8 mouse cellular contexts compared by ENCODE assay signal in genomic region chr11:94978947-94979346, GRCm38 (mm10). TPM values are rescaled to one million over a fixed set of nuclear protein-coding genes. Genes with fewer than 3 reads are reported as not detected.
A peak's percentile ranks its signal among the peaks of the same experiment; 100 is the strongest.
DNase-seq lines count a peak whose midpoint lies in the region; ATAC-seq and TF ChIP-seq lines count a peak whose summit lies in the region.

No protein-coding gene starts in this region.

- no peaks in the 10 kb centered on the region for H3K9me3 ChIP-seq in embryonic facial prominence, embryonic 15.5 days (replicated peaks)
- H3K9me3 ChIP-seq in limb, embryonic 13.5 days: no peaks in the 10 kb centered on the region
- no peaks in the 10 kb centered on the region for H3K9me3 ChIP-seq in midbrain, embryonic 16.5 days (replicated peaks; ENCODE audit: control insufficient read depth, low read length, poor library complexity, severe bottlenecking)

- peak; percentile 94 for DNase-seq in A20 (ENCODE audit: low read depth, low spot score)
- peak; percentile 94 to 97 for DNase-seq in heart, adult 9 months (ENCODE audit: low spot score in 2 of 2)
- peak; percentile 95 for DNase-seq in kidney, adult 9 months
- DNase-seq in spleen, adult 2 months (ENCODE audit: low read depth in 1 of 2, low spot score in 2 of 2): peak; percentile 80 to 90

- TF ChIP-seq POLR2A in bone marrow, adult 2 months (IDR thresholded peaks at IDR 0.05; ENCODE audit: borderline replicate concordance, control insufficient read depth, low read depth, low read length): peak; percentile 57; the same call in 1 of the 2 replicates
- TF ChIP-seq POLR2A in spleen, adult 2 months (IDR thresholded peaks at IDR 0.05; ENCODE audit: low read depth, low read length): no peak

- under 1% methylated on average over 20 of the region's 20 CpGs for WGBS in bone marrow, adult 2 months
- WGBS in embryonic facial prominence, embryonic 15.5 days: under 1% methylated on average over 20 of the region's 20 CpGs
- WGBS in limb, embryonic 13.5 days: under 1% methylated on average over 20 of the region's 20 CpGs
- under 1% methylated on average over 20 of the region's 20 CpGs for WGBS in midbrain, embryonic 16.5 days
- 2% methylated on average over 20 of the region's 20 CpGs for WGBS in spleen, adult 2 months

- H3K9ac ChIP-seq in embryonic facial prominence, embryonic 15.5 days: no peak overlapping the region
- H3K9ac ChIP-seq in limb, embryonic 13.5 days: peak overlapping the region; percentile 51; the same call in 1 of the 2 replicates
- H3K9ac ChIP-seq in midbrain, embryonic 16.5 days (ENCODE audit: low read depth, low read length): peak overlapping the region; percentile 74

- no peaks in the 10 kb centered on the region for H3K36me3 ChIP-seq in embryonic facial prominence, embryonic 15.5 days
- H3K36me3 ChIP-seq in limb, embryonic 13.5 days: no peaks in the 10 kb centered on the region
- no peaks in the 10 kb centered on the region for H3K36me3 ChIP-seq in midbrain, embryonic 16.5 days (ENCODE audit: control insufficient read depth, insufficient read depth, low read length)
- no peaks in the 10 kb centered on the region for H3K36me3 ChIP-seq in spleen, adult 2 months (ENCODE audit: control insufficient read depth, insufficient read depth, low read length)

- H3K27ac ChIP-seq in bone marrow, adult 2 months (ENCODE audit: control insufficient read depth, insufficient read depth, low read depth, low read length, poor library complexity): no peak overlapping the region
- H3K27ac ChIP-seq in embryonic facial prominence, embryonic 15.5 days (replicated peaks): no peak overlapping the region
- H3K27ac ChIP-seq in limb, embryonic 13.5 days: no peak overlapping the region
- peak overlapping the region; percentile 95 for H3K27ac ChIP-seq in midbrain, embryonic 16.5 days (ENCODE audit: low read length)
- no peak overlapping the region for H3K27ac ChIP-seq in spleen, adult 2 months (ENCODE audit: insufficient read depth, low read length)

- H3K4me1 ChIP-seq in bone marrow, adult 2 months (ENCODE audit: control insufficient read depth, insufficient read depth, low read length): no peaks in the 10 kb centered on the region
- H3K4me1 ChIP-seq in embryonic facial prominence, embryonic 15.5 days: peaks cover 8% of the 10 kb centered on the region; the same call in 1 of the 2 replicates
- peaks cover 12% of the 10 kb centered on the region for H3K4me1 ChIP-seq in limb, embryonic 13.5 days
- H3K4me1 ChIP-seq in midbrain, embryonic 16.5 days (ENCODE audit: control insufficient read depth, insufficient read depth, low read length): peaks cover 15% of the 10 kb centered on the region
- no peaks in the 10 kb centered on the region for H3K4me1 ChIP-seq in spleen, adult 2 months (ENCODE audit: control insufficient read depth, insufficient read depth, insufficient read length)

- TF ChIP-seq CTCF in bone marrow, adult 2 months (IDR thresholded peaks at IDR 0.05; ENCODE audit: control insufficient read depth, insufficient read depth, low read length): peak; percentile 98
- TF ChIP-seq CTCF in spleen, adult 2 months (IDR thresholded peaks at IDR 0.05; ENCODE audit: extremely low read depth, insufficient read depth, insufficient read length, insufficient replicate concordance): peak; percentile 99

- H3K4me3 ChIP-seq in bone marrow, adult 2 months (replicated peaks; ENCODE audit: control insufficient read depth, low read depth, low read length): peak overlapping the region; percentile 31
- H3K4me3 ChIP-seq in embryonic facial prominence, embryonic 15.5 days (replicated peaks): peak overlapping the region; percentile 37
- peak overlapping the region; percentile 33 for H3K4me3 ChIP-seq in limb, embryonic 13.5 days
- H3K4me3 ChIP-seq in midbrain, embryonic 16.5 days (ENCODE audit: low read depth, low read length): peak overlapping the region; percentile 26
- peak overlapping the region; percentile 39; the same call in 1 of the 2 replicates for H3K4me3 ChIP-seq in spleen, adult 2 months (ENCODE audit: extremely low read depth, insufficient read depth, insufficient read length)

- H3K4me2 ChIP-seq in embryonic facial prominence, embryonic 15.5 days (replicated peaks): peak overlapping the region; percentile 54
- H3K4me2 ChIP-seq in limb, embryonic 13.5 days (replicated peaks): peak overlapping the region; percentile 60
- peak overlapping the region; percentile 64 for H3K4me2 ChIP-seq in midbrain, embryonic 16.5 days (ENCODE audit: low read length)

- peak; percentile 89 for ATAC-seq in embryonic facial prominence, embryonic 15.5 days (ENCODE audit: insufficient number of reproducible peaks, low FRiP score, low TSS enrichment, low read depth)
- peak; percentile 93 for ATAC-seq in limb, embryonic 13.5 days (ENCODE audit: low FRiP score, low read depth)
- ATAC-seq in midbrain, embryonic 16.5 days: peak; percentile 98

- no peaks in the 10 kb centered on the region for H3K27me3 ChIP-seq in embryonic facial prominence, embryonic 15.5 days
- H3K27me3 ChIP-seq in limb, embryonic 13.5 days: no peaks in the 10 kb centered on the region
- H3K27me3 ChIP-seq in midbrain, embryonic 16.5 days (ENCODE audit: control insufficient read depth, insufficient read depth, low read depth, low read length): no peaks in the 10 kb centered on the region
- H3K27me3 ChIP-seq in spleen, adult 2 months (ENCODE audit: control insufficient read depth, insufficient read depth, low read length): no peaks in the 10 kb centered on the region

RNA-seq across cellular contexts. Expression of gene Sgca, which starts 2.8 kb away (rescaled TPM):
- not detected in 2 replicates for polyA plus RNA-seq in bone marrow, adult 2 months (2011; ENCODE audit: insufficient read depth, insufficient read length, low replicate concordance, missing spikeins)
- polyA plus RNA-seq in embryonic facial prominence, embryonic 15.5 days (2015; fragmentation: Nextera tagmentation; extraction: Ambion mirVana): 11.7 and 14.6 TPM in 2 replicates
- 6.1 and 7.1 TPM in 2 replicates for polyA plus RNA-seq in limb, embryonic 13.5 days (2015; fragmentation: Nextera tagmentation; extraction: Ambion mirVana)
- 0.20 TPM in 1 of 2 replicates, not detected in the other for polyA plus RNA-seq in midbrain, embryonic 16.5 days (2015; fragmentation: Nextera tagmentation; extraction: Ambion mirVana)
- polyA plus RNA-seq in spleen, adult 2 months (2012; rRNA removed): 0.85 and 1.5 TPM in 2 replicates

RNA-seq across cellular contexts. Expression of gene Hils1, which starts 11.6 kb away (rescaled TPM):
- not detected in 2 replicates for polyA plus RNA-seq in bone marrow, adult 2 months (2011; ENCODE audit: insufficient read depth, insufficient read length, low replicate concordance, missing spikeins)
- polyA plus RNA-seq in embryonic facial prominence, embryonic 15.5 days (2015; fragmentation: Nextera tagmentation; extraction: Ambion mirVana): 0.25 TPM in 1 of 2 replicates, not detected in the other
- not detected in 2 replicates for polyA plus RNA-seq in limb, embryonic 13.5 days (2015; fragmentation: Nextera tagmentation; extraction: Ambion mirVana)
- not detected in 2 replicates for polyA plus RNA-seq in midbrain, embryonic 16.5 days (2015; fragmentation: Nextera tagmentation; extraction: Ambion mirVana)
- not detected in 2 replicates for polyA plus RNA-seq in spleen, adult 2 months (2012; rRNA removed)

RNA-seq across cellular contexts. Expression of gene Ppp1r9b, which starts 11.9 kb away (rescaled TPM):
- polyA plus RNA-seq in bone marrow, adult 2 months (2011; ENCODE audit: insufficient read depth, insufficient read length, low replicate concordance, missing spikeins): 68.1 and 73.2 TPM in 2 replicates
- 11.0 and 12.8 TPM in 2 replicates for polyA plus RNA-seq in embryonic facial prominence, embryonic 15.5 days (2015; fragmentation: Nextera tagmentation; extraction: Ambion mirVana)
- polyA plus RNA-seq in limb, embryonic 13.5 days (2015; fragmentation: Nextera tagmentation; extraction: Ambion mirVana): 11.4 and 11.8 TPM in 2 replicates
- polyA plus RNA-seq in midbrain, embryonic 16.5 days (2015; fragmentation: Nextera tagmentation; extraction: Ambion mirVana): 18.4 and 19.4 TPM in 2 replicates
- polyA plus RNA-seq in spleen, adult 2 months (2012; rRNA removed): 51.9 and 54.5 TPM in 2 replicates

RNA-seq across cellular contexts. Expression of gene Samd14, which starts 30.7 kb away (rescaled TPM):
- 54.0 and 80.3 TPM in 2 replicates for polyA plus RNA-seq in bone marrow, adult 2 months (2011; ENCODE audit: insufficient read depth, insufficient read length, low replicate concordance, missing spikeins)
- polyA plus RNA-seq in embryonic facial prominence, embryonic 15.5 days (2015; fragmentation: Nextera tagmentation; extraction: Ambion mirVana): 29.7 and 33.9 TPM in 2 replicates
- 37.2 and 37.7 TPM in 2 replicates for polyA plus RNA-seq in limb, embryonic 13.5 days (2015; fragmentation: Nextera tagmentation; extraction: Ambion mirVana)
- 164 and 171 TPM in 2 replicates for polyA plus RNA-seq in midbrain, embryonic 16.5 days (2015; fragmentation: Nextera tagmentation; extraction: Ambion mirVana)
- 19.3 and 23.7 TPM in 2 replicates for polyA plus RNA-seq in spleen, adult 2 months (2012; rRNA removed)

RNA-seq across cellular contexts. Expression of gene Col1a1, which starts 42.9 kb away (rescaled TPM):
- 30.0 and 79.6 TPM in 2 replicates for polyA plus RNA-seq in bone marrow, adult 2 months (2011; ENCODE audit: insufficient read depth, insufficient read length, low replicate concordance, missing spikeins)
- 4,177 and 4,242 TPM in 2 replicates for polyA plus RNA-seq in embryonic facial prominence, embryonic 15.5 days (2015; fragmentation: Nextera tagmentation; extraction: Ambion mirVana)
- 1,007 and 1,170 TPM in 2 replicates for polyA plus RNA-seq in limb, embryonic 13.5 days (2015; fragmentation: Nextera tagmentation; extraction: Ambion mirVana)
- polyA plus RNA-seq in midbrain, embryonic 16.5 days (2015; fragmentation: Nextera tagmentation; extraction: Ambion mirVana): 58.1 and 84.6 TPM in 2 replicates
- 24.2 and 24.7 TPM in 2 replicates for polyA plus RNA-seq in spleen, adult 2 months (2012; rRNA removed)
